In the genomic region with DNA sequence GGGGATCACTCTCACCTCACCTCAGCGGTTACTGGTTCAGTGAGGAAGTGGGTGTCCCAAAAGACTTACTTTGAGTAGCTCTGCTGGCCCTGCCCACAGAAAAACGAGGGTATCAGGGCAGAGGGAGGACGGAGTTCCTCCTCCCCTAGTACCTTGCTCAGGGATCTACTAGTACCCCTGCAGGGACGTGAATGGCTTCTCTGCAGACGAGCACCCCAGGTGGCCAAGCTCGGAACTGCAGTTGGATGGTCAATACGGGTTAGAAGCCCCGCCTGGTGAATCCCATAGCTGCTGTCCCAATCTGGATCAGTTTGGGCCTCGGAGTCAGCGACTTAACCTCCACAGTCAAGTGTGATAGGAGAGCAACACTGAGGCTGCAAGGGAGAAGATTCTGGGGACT, we compare ENCODE assay signal across 8 mouse cellular contexts. TPM values are rescaled to one million over a fixed set of nuclear protein-coding genes. Genes with fewer than 3 reads are reported as not detected.
DNase-seq lines count a peak whose midpoint lies in the region; ATAC-seq and TF ChIP-seq lines count a peak whose summit lies in the region.

No protein-coding gene starts in this region.

- no peaks in the 10 kb centered on the region for H3K4me1 ChIP-seq in intestine, postnatal 0 days (replicated peaks; ENCODE audit: control insufficient read depth, insufficient read depth, low read length)
- no peaks in the 10 kb centered on the region; the same call in 1 of the 2 replicates for H3K4me1 ChIP-seq in midbrain, embryonic 11.5 days (ENCODE audit: control insufficient read depth, insufficient read depth, low read length)

- intact Hi-C loops in left cerebral cortex, postnatal 25 days (cut with DNase I): loop anchor here (10.0 kb wide), 2 partner anchors 413 to 493 kb away; a partner anchor contains a TSS

- H3K4me3 ChIP-seq in intestine, postnatal 0 days (ENCODE audit: low read depth, low read length): peak overlapping the region; percentile 11; the same call in 1 of the 2 replicates
- no peak overlapping the region for H3K4me3 ChIP-seq in midbrain, embryonic 11.5 days (ENCODE audit: low read depth, low read length)

- H3K36me3 ChIP-seq in intestine, postnatal 0 days (ENCODE audit: control insufficient read depth, insufficient read depth): no peaks in the 10 kb centered on the region
- no peaks in the 10 kb centered on the region for H3K36me3 ChIP-seq in midbrain, embryonic 11.5 days (ENCODE audit: control insufficient read depth, insufficient read depth, low read length)

- H3K9ac ChIP-seq in intestine, postnatal 0 days (ENCODE audit: low read depth, low read length): no peak overlapping the region
- H3K9ac ChIP-seq in midbrain, embryonic 11.5 days (ENCODE audit: low read length): no peak overlapping the region

- peak; percentile 86 for DNase-seq in cerebellum, adult 11 months
- DNase-seq in embryo, embryonic 9.5 days (ENCODE audit: extremely low spot score): peak; percentile 90
- DNase-seq in heart, adult 11 months: peak; percentile 97
- DNase-seq in left cerebral cortex, postnatal 25 days (ENCODE audit: low spot score in 2 of 2): peak; percentile 87 to 88
- peak; percentile 100 for DNase-seq in midbrain, embryonic 11.5 days (ENCODE audit: low spot score, missing footprints)
- peak; percentile 44 for DNase-seq in skeletal muscle tissue, adult 2 months (ENCODE audit: low read depth, low spot score)

- H3K27ac ChIP-seq in intestine, postnatal 0 days (ENCODE audit: low read depth, low read length): no peak overlapping the region
- no peak overlapping the region for H3K27ac ChIP-seq in midbrain, embryonic 11.5 days (ENCODE audit: low read depth, low read length)

- H3K9me3 ChIP-seq in intestine, postnatal 0 days (ENCODE audit: control insufficient read depth): no peaks in the 10 kb centered on the region
- H3K9me3 ChIP-seq in midbrain, embryonic 11.5 days (ENCODE audit: control insufficient read depth, low read length): no peaks in the 10 kb centered on the region

- ATAC-seq in cerebellum, adult (ENCODE audit: insufficient number of reproducible peaks, low FRiP score, low TSS enrichment): no peak
- ATAC-seq in intestine, postnatal 0 days: no peak
- ATAC-seq in midbrain, embryonic 11.5 days (ENCODE audit: low FRiP score): peak; percentile 38; the same call in 1 of the 2 replicates

- peak overlapping the region; percentile 48 for H3K4me2 ChIP-seq in intestine, postnatal 0 days (replicated peaks; ENCODE audit: low read depth)
- H3K4me2 ChIP-seq in midbrain, embryonic 11.5 days: peak overlapping the region; percentile 16; the same call in 1 of the 2 replicates

- WGBS in intestine, postnatal 0 days: 6% methylated on average over 10 of the region's 10 CpGs
- 5% methylated on average over 10 of the region's 10 CpGs for WGBS in midbrain, embryonic 11.5 days

- no peaks in the 10 kb centered on the region; the same call in 1 of the 2 replicates for H3K27me3 ChIP-seq in intestine, postnatal 0 days (replicated peaks; ENCODE audit: control insufficient read depth, insufficient read depth, low read length)
- no peaks in the 10 kb centered on the region for H3K27me3 ChIP-seq in midbrain, embryonic 11.5 days (ENCODE audit: control insufficient read depth, insufficient read depth, low read length)

- peak; percentile 89 for TF ChIP-seq CTCF in intestine, postnatal 0 days (IDR thresholded peaks at IDR 0.05; ENCODE audit: low read depth)

RNA-seq across cellular contexts. Expression of a gene that starts 12.8 kb away (rescaled TPM):
- polyA plus RNA-seq in intestine, postnatal 0 days (2015; fragmentation: Nextera tagmentation; extraction: Ambion mirVana): 1.2 and 1.7 TPM in 2 replicates
- 10 to 100 TPM in 1 of 2 experiments, 1 to 10 TPM in 1; 7.2 to 13.1 TPM for total RNA-seq in left cerebral cortex, postnatal 25 days (2021)
- polyA plus RNA-seq in midbrain, embryonic 11.5 days (2014; fragmentation: Nextera tagmentation; extraction: Ambion mirVana): 1.00 and 1.5 TPM in 2 replicates

RNA-seq across cellular contexts. Expression of a gene that starts 14.1 kb away (rescaled TPM):
- 0.08 and 0.09 TPM in 2 replicates for polyA plus RNA-seq in intestine, postnatal 0 days (2015; fragmentation: Nextera tagmentation; extraction: Ambion mirVana)
- total RNA-seq in left cerebral cortex, postnatal 25 days (2021): 10 to 100 TPM; 51.1 to 51.7 TPM
- polyA plus RNA-seq in midbrain, embryonic 11.5 days (2014; fragmentation: Nextera tagmentation; extraction: Ambion mirVana): 0.74 and 0.86 TPM in 2 replicates

RNA-seq across cellular contexts. Expression of a gene that starts 42.3 kb away (rescaled TPM):
- 54.5 and 57.2 TPM in 2 replicates for polyA plus RNA-seq in intestine, postnatal 0 days (2015; fragmentation: Nextera tagmentation; extraction: Ambion mirVana)
- 100 to 1,000 TPM; 105 to 131 TPM for total RNA-seq in left cerebral cortex, postnatal 25 days (2021)
- polyA plus RNA-seq in midbrain, embryonic 11.5 days (2014; fragmentation: Nextera tagmentation; extraction: Ambion mirVana): 123 and 129 TPM in 2 replicates

Comparison
In these comparisons a context has a peak if more than half of its experiments do, and no peak if none do; other contexts are left out.
1. DNase-seq: peak in every context shown above with its lines; median percentile 100 in midbrain, embryonic 11.5 days; 97 in heart, adult 11 months; 90 in embryo, embryonic 9.5 days; 88 in left cerebral cortex, postnatal 25 days; 86 in cerebellum, adult 11 months; 44 in skeletal muscle tissue, adult 2 months.